Mouse (Mus musculus): ENCODE data around the gene Rbbp6. TPM values are rescaled to one million over a fixed set of nuclear protein-coding genes. Genes with fewer than 3 reads are reported as not detected.

Rbbp6 gene
- total RNA-seq, 2 experiments from 2014 or later: 24.9 to 35.3 TPM

DNA sequence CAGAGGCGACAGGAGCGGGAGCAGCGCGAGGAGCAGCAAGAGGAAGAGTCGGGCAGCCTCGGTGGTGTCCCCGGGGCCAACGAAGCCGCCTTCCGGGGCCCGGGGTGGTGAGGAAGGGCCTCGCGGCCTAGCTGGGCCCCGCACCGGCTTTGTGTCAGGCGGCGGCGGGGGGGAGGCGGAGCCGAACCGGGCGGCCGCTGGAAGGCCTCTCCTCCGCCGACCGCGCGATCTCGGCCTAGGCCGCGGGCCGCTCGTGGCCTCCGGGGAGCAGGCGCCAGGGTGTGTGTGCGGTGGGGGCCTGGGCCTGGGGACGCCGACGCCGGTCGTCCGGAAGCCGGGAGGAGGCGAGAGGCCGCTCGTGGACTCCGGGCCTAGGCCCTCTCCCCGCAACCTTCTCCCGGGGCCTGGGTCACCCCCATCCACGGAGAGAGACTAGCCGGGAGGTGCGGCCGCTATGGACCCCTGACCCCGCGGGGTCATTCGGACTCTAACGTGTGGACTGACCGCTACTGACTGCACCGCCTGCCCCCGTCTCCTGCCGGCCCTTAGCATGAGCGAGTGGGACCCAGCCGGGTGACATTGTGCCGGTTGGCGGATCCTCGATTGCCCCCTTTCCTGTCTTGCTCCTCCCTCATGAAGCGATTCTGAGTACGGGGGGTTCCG lies 4.8 kb downstream of the Rbbp6 start:
- intact Hi-C loops (cut with DNase I): no loop called here
- peak; percentile 31 for DNase-seq (ENCODE audit: low spot score)

DNA sequence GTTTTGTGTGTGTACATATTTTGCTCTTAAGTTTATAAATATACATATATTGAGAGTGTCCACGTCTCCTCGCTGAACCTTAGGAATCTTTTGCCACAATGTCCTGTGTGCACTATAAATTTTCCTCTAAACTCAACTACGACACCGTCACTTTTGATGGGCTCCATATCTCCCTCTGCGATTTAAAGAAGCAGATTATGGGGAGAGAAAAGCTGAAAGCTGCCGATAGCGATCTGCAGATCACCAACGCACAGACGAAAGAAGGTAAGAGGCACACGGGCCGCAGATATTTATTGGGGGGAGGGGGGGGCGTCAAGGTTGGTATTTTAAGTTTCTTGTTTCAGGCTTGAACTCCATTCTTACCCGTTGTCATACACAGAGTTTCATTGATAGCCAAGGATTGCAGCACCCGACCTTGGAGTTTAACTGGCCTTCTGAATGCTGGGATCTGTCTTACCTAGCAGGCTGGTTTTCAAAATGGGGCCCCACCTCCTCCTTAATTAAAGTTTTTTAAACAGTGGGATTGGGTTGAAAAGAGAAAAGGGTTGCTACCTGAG lies 5.5 kb downstream of the Rbbp6 start:
- DNase-seq (ENCODE audit: low spot score): no peak
- intact Hi-C loops (cut with DNase I): no loop called here

DNA sequence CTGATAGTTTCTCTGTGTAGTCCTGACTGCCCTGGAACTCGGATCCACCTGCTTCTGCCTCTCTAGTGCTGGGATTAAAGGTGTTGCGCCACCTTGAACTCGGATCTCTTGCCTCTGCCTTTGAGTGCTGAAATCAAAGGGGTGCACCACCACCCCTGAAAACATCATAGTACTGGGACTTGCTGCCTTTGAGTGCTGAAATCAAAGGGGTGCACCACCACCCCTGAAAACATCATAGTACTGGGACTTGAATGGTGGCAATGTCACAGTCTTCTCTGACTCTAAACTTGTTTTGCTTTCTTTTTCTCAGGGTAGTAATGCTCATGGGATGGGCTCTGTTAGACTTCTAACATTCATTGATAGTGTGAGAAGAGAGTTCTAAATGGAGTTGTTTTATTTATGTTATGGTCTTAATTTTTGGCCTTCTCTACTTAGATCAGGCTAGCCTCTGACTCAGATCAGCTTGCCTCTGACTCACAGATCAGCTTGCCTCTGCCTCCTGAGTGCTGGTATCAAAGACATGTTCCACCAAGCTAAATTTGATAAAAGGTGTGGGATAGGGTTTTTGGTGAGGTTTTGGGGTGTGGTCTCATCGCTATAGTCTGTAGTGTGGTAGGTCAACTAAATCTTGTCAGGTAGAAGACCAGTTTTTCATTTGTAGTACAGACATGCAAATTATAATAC lies 6.7 kb downstream of the Rbbp6 start:
- intact Hi-C loops (cut with DNase I): no loop called here
- DNase-seq (ENCODE audit: low spot score): no peak

DNA sequence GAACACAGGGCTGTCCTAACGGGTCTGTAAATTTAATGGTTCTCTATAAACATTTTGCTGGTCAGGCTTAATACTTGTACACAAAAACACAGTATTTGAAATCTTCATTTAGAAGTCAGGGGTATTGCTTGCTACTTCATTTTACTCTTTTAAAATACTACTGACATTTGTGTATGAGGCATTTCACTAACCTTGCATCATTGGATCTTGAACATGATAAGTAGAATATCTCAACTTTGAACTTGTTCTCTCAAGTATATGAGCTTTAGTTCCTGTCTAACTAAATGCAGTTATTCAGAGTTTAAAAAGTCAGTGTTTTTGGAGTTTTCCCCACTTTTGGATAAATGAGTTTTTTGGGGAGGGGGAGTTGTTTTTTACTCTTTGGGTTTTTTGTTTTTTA lies 14.0 kb downstream of the Rbbp6 start:
- no peak for DNase-seq (ENCODE audit: low spot score)
- intact Hi-C loops (cut with DNase I): loop anchor here (1.0 kb wide), 1 partner anchor 19 kb away; no protein-coding TSS in a partner anchor

DNA sequence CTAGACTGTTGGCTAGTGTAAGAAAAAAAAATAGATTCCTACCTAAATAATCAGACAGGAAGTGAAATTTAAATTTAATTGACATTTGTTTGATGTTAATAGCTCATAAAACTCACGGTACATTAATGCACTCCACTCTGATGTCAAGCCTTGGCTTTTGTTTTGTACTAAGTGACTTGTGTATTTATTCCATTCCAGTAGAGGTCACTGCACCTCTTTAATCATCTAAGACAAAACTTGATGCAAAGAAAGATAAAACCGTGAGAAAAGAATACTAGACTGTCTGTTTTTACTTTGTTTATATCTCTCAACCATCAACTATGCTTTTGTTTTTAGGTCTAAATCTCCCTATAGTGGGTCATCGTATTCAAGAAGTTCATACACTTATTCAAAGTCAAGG lies 32.7 kb downstream of the Rbbp6 start:
- intact Hi-C loops (cut with DNase I): loop anchor here (1.0 to 5.0 kb wide), 2 partner anchors 19 to 184 kb away; no protein-coding TSS in a partner anchor
- DNase-seq (ENCODE audit: low spot score): no peak

DNA sequence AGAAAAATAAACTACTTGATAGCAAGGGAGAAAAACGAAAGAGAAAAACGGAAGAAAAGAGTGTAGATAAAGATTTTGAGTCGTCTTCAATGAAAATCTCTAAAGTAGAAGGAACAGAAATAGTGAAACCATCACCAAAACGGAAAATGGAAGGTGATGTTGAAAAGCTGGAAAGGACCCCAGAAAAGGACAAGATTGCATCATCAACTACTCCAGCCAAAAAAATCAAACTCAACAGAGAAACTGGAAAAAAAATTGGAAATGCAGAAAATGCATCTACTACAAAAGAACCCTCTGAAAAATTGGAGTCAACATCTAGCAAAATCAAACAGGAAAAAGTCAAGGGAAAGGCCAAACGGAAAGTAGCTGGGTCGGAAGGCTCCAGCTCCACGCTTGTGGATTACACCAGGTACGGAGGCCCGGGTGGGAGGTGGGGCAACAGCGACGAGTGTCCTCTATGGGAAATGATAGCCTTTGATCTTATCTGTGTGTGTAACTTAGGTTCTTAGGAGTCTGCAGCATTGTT lies 34.4 kb downstream of the Rbbp6 start:
- DNase-seq (ENCODE audit: low spot score): no peak
- intact Hi-C loops (cut with DNase I): loop anchor here (5.0 kb wide), 1 partner anchor 182 kb away; no protein-coding TSS in a partner anchor

DNA sequence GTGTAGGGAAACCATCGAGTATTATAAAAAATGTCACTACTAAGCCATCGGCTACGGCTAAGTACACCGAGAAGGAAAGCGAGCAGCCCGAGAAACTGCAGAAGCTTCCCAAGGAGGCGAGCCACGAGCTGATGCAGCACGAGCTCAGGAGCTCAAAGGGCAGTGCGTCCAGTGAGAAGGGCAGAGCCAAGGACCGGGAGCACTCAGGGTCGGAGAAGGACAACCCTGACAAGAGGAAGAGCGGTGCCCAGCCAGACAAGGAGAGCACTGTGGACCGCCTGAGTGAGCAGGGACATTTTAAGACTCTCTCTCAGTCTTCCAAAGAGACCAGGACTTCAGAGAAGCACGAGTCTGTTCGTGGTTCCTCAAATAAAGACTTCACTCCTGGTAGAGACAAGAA lies 35.3 kb downstream of the Rbbp6 start:
- no peak for DNase-seq (ENCODE audit: low spot score)

DNA sequence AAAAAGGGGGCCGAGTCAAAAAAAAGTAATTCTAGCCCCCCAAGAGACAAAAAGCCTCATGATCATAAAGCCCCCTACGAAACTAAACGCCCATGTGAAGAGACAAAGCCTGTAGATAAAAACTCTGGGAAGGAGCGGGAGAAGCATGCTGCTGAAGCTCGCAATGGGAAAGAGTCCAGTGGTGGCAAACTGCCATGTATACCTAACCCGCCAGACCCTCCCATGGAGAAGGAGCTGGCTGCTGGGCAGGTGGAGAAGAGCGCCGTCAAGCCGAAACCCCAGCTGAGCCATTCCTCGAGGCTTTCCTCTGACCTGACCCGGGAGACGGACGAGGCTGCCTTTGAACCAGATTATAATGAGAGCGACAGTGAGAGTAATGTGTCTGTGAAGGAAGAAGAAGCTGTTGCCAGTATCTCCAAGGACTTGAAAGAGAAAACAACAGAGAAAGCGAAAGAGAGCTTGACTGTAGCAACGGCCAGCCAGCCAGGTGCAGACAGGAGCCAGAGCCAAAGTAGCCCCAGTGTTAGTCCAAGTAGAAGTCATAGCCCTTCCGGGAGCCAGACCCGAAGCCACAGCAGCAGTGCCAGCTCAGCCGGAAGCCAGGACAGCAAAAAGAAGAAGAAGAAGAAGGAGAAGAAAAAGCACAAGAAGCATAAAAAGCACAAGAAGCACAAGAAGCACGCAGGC lies 36.0 kb downstream of the Rbbp6 start:
- no peak for DNase-seq (ENCODE audit: low spot score)
- intact Hi-C loops (cut with DNase I): no loop called here

More for the DNA sequence above, 35.3 kb downstream of the Rbbp6 start:
- intact Hi-C loops (cut with DNase I): no loop called here

DNA sequence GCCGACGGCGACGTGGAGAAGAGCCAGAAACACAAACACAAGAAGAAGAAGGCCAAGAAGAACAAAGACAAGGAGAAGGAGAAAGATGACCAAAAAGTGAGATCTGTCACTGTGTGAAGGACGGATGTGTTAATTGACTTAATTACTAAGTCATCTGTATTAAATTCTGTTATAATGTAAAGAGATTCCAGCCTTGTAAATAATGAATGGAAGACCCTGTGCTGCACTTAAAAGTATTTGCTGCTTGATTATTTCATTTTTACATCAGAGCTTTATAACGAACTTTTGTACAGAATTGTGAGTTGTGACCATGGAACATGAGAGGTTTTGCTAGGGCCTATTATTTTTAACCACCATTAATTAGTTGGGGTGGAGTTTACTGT lies 36.5 kb downstream of the Rbbp6 start:
- no peak for DNase-seq (ENCODE audit: low spot score)
- intact Hi-C loops (cut with DNase I): no loop called here

DNA sequence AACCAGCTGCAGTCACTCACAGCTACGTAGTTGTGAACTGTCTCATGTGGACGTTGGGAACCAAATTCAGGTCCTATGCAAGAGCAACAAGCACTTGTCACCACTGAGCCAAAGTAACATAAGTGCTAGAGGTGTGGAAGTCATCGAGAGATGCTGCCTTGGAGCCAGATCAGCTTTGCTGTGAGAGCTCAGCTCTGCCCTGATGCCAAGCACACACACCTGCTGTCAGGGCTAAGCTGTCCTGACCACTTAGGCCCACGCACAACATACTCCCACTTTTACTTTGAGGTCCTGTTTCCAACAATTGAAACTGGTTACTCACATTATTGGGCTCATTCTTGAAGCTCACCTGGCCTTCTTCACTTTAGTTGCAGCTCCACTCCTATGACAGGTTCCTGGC lies 37.7 kb downstream of the Rbbp6 start:
- intact Hi-C loops (cut with DNase I): no loop called here
- no peak for DNase-seq (ENCODE audit: low spot score)

DNA sequence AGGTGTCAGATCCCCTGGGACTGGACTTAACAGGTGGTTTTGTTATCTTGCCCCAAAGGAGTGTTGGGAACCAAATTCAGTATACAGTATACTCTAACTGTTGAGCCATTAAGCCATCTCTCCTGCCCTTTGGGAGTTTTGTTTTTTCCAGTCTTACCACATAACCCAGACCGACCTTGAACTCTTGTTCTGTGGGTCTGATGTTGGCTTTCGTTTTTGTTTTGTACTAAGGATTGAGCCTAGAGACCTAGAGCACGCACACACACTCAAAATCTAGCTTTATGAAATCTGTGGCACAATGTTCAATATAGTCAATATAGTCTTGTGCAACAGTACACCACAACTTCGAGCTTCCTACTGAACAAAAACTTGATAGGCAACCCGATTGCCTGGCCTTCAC lies 39.0 kb downstream of the Rbbp6 start:
- DNase-seq (ENCODE audit: low spot score): no peak
- intact Hi-C loops (cut with DNase I): no loop called here

DNA sequence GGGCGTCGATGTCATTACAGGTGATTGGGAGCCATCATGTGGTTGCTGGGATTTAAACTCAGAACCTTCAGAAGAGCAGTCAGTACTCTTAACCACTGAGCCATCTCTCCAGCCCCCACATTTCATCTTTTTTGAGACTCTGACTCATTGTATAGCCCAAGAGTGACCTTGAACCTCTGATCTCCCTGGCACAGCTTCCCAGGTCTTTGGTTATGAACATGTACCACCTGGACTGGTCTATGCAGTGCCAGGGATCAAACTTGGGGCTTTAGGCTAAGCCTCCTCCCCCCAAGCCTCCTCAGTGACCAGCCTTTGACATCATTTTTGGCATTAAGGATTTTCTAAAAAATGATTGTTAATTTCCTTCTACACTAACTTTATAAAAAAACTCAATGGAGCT lies 40.8 kb downstream of the Rbbp6 start:
- intact Hi-C loops (cut with DNase I): no loop called here
- DNase-seq (ENCODE audit: low spot score): no peak

DNA sequence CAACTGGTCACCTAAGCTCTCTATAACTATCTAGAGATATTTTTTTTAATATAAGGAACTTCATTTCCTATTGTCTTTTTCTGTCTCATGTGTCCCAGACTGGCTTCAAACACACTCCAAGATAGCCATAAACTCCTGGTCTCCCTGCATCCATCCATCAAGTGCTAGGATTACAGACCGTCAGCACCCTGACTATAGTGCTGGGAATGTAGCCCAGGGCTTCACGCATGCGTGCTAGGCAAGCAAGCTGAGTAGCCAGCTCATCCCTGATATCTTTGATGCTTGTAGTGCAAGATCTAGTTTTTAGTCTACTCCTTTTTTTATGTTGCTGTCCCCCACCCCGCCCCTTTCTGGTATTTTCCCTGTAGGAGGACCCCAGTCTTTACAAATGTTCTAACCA lies 42.3 kb downstream of the Rbbp6 start:
- intact Hi-C loops (cut with DNase I): no loop called here
- no peak for DNase-seq (ENCODE audit: low spot score)

DNA sequence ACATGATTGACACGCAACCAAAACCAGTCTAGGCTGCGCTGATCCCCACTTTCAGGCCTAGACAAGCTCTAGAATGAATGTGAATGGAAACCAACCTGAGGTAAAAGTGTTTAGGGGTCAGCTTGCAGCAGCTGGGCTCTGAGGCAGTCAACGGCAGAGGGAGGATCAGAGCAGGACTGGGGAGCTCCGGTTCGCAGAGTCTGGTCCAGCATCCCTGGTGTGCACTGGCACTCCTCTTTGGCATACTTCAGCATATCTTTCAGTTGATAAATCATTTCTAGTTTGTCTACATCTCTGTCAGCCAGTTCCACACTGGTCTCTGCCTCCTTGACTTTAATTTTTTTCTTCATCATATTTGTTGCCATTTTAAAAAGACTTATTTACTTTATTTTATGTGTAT lies 48.0 kb downstream of the Rbbp6 start:
- no peak for DNase-seq (ENCODE audit: low spot score)
- intact Hi-C loops (cut with DNase I): loop anchor here (5.0 kb wide), 1 partner anchor 179 kb away; no protein-coding TSS in a partner anchor

DNA sequence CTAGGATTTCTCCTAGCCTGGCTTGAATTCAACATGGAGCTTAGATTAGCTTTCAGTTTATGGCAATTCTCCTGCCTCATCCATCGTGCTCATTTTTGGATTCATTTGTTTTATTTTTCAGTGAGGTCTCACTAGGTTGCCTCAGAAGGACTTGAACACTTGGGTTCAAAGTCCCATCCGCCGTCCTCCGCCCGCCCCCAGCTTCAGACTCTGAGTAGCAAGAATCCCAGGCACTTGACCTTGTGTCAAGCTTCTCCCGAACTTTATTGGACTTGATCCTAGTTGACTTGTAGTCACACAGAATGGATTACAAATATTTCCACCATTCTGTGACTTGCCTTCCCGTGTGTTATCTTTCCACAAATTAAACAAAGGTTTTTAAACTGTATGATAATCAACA lies 49.2 kb downstream of the Rbbp6 start:
- intact Hi-C loops (cut with DNase I): loop anchor here (5.0 kb wide), 2 partner anchors 158 to 178 kb away; no protein-coding TSS in a partner anchor

DNA sequence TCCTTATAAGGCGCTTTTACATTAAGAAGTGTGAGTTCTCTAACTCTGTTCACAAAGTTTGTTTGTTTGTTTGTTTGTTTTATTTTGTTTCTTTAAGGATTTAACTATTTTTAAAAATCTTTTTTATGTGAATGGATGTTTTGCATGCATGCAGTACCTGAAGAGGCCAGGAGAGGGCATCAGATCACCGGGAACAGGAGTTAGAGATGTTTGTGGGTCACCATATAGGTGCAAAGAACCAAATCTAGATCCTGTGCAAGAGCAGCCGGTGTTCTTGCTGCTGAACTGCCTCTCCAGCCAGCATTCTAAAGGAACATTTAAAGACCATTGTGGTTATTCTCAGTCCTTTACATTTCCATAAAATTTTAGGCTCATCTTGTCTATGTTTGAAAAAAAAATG lies 52.1 kb downstream of the Rbbp6 start:
- intact Hi-C loops (cut with DNase I): loop anchor here (2.0 to 5.0 kb wide), 2 partner anchors 155 to 447 kb away; no protein-coding TSS in a partner anchor
- DNase-seq (ENCODE audit: low spot score): no peak

More for the DNA sequence above, 49.2 kb downstream of the Rbbp6 start:
- DNase-seq (ENCODE audit: low spot score): no peak

DNA sequence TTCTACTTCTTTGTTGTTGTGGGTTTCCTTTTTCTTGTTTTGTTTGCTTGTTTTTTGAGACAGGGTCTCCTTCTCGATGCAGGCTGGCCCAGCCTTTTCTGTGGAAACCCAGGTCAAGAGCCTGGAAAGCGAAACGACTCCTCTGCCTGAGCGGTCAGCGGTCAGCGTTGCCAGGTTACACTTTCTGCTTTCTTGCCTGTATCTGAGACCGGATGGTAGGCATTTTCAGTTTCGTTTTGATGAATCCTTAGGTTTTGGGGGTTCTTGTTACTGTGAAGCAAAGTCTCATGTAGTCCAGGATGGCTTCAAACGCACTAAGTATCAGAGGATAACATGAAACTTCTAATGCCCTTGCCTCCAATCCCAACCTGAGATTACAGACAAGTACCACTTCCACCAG lies 59.6 kb downstream of the Rbbp6 start:
- DNase-seq (ENCODE audit: low spot score): no peak
- intact Hi-C loops (cut with DNase I): no loop called here

DNA sequence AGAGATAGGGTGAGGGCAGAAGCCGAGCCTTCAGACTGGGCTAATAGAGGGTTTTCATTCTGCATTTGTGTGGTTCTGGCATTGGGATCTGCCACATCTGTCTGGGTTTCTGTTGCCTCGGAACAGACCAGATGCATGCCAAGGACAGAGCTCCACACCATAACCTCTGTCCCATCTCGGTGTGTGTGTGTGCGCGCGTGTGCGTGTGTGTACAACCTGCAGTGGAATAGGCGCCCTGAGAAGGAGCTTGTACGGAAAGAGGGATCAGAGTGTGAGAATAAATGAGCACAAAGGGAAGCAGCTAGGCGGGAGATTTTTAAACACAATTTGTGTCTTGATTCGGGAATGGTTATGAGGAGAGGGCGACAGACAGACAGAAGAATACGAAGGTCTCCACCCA lies 64.8 kb downstream of the Rbbp6 start:
- DNase-seq (ENCODE audit: low spot score): no peak
- intact Hi-C loops (cut with DNase I): no loop called here

DNA sequence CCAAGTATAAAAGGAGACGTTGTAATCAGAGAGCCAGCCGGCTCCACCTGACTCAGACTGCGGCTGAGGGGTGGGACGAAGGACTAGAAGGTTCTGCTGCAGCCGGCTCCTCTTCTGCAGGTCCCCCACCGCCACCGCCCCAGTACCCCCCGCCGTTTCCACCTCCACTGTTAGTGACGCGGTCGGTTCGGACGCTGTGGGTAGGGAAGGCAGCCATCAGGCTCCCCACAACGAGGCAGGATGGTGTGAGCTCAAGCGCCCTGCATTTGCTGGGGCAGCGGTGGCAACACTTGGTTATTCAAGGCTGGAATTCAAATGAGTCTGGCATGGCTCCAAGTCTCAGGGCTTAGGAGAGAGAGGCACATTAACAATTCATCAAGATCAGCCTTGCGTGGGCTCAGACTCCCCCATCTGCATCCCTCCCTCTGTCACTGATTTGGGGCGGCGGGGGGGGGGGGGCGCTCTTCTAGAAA lies 65.3 kb downstream of the Rbbp6 start:
- intact Hi-C loops (cut with DNase I): no loop called here
- no peak for DNase-seq (ENCODE audit: low spot score)

DNA sequence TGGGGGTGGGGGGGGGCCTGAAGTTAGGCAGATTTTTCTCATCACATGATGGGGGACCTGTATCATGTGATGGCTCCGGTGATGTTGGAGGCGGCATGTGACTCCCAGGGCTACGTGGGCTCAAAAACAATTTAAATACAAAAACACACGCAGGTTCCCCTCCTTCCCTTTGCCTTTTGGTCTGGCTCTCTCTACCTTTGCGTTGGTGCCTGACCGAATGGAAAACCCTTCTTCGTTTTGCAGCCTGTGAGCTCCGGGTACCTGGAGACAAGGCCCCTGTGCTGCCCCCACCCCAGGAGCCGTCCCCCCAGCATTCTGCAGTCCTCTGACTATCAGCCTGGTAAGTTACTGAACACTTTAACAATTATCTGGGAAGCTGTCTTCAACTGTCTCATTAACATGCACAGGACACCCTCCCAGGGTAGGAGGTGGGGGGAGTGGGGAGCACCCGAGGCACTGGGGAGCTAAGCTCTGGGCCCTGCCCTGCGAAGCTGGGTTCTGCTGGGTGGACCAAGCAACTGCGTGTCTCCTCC lies 65.8 kb downstream of the Rbbp6 start:
- intact Hi-C loops (cut with DNase I): no loop called here
- DNase-seq (ENCODE audit: low spot score): no peak
